Mouse (Mus musculus) forebrain, embryonic 14.5 days (tissue): ENCODE data around the gene Med1. TPM values are rescaled to one million over a fixed set of nuclear protein-coding genes. Genes with fewer than 3 reads are reported as not detected.
"Not testable (repeated sequence)": the region's sequence is repeated elsewhere in the genome, so short reads cannot be mapped to it uniquely, and the experiment has no call there.

Experiments
- ATAC-seq: fragments of 200-750 bp; cut with Nextera tagmentation; 2 replicates; pipeline ENCODE4 v1.8.0; 2017; ENCODE audit warnings: mild to moderate bottlenecking, moderate library complexity
- DNase-seq: peaks from one replicate; pipeline ENCODE4 v3.0.0-alpha.2; 2015; ENCODE audit warnings: low spot score
- H3K27ac ChIP-seq: fragments of 300-500 bp; sonication (generic); 2 replicates; pipeline ENCODE4 v1.5.1; 2014; ENCODE audit warnings: low read depth, mild to moderate bottlenecking, control low read depth, low read length, moderate library complexity
- H3K27me3 ChIP-seq: fragments of 300-500 bp; sonication (generic); replicated peaks from 2 replicates; pipeline ENCODE4 v1.6.1; 2014; ENCODE audit warnings: low read length, control low read depth, mixed read lengths; ENCODE audit not compliant: control insufficient read depth, insufficient read depth
- H3K36me3 ChIP-seq: fragments of 300-500 bp; sonication (generic); 2 replicates; pipeline ENCODE4 v1.6.1; 2014; ENCODE audit warnings: low read length, control low read depth; ENCODE audit not compliant: control insufficient read depth, insufficient read depth
- H3K4me1 ChIP-seq: fragments of 300-500 bp; sonication (generic); 2 replicates; pipeline ENCODE4 v1.6.1; 2014; ENCODE audit warnings: antibody characterized with exemption, low read length, control low read depth; ENCODE audit not compliant: control insufficient read depth, insufficient read depth
- H3K4me2 ChIP-seq: fragments of 300-500 bp; sonication (generic); 2 replicates; pipeline ENCODE4 v1.6.1; 2014; ENCODE audit warnings: mild to moderate bottlenecking, control low read depth, low read length
- H3K4me3 ChIP-seq: fragments of 300-500 bp; sonication (generic); 2 replicates; pipeline ENCODE4 v1.5.1; 2014; ENCODE audit warnings: low read depth, low read length, control low read depth
- H3K9ac ChIP-seq: fragments of 300-500 bp; sonication (generic); 2 replicates; pipeline ENCODE4 v1.6.1; 2014; ENCODE audit warnings: mild to moderate bottlenecking, low read length, control low read depth, moderate library complexity
- H3K9me3 ChIP-seq: fragments of 300-500 bp; sonication (generic); replicated peaks from 2 replicates; pipeline ENCODE4 v1.6.1; 2016; ENCODE audit warnings: low read length, control low read depth, mixed read lengths; ENCODE audit not compliant: control insufficient read depth
- WGBS: fragments of 180-500 bp; shearing (Covaris S2); extraction: QIAGEN DNeasy Blood & Tissue Kit; methylation state at CpG from one replicate; pipeline ENCODE4 v1.1.7; 2014; 5-methylcytosine and 5-hydroxymethylcytosine counted together
- polyA plus RNA-seq: library from polyadenylated mRNA; unstranded; fragments of >200 nt; fragmentation: Nextera tagmentation; extraction: Ambion mirVana; gene quantifications from 2 replicates; pipeline ENCODE4 v1.2.1, GENCODE M21; 2014

The Med1 gene
- polyA plus RNA-seq, result 54.5 and 60.6 TPM in 2 replicates

DNA sequence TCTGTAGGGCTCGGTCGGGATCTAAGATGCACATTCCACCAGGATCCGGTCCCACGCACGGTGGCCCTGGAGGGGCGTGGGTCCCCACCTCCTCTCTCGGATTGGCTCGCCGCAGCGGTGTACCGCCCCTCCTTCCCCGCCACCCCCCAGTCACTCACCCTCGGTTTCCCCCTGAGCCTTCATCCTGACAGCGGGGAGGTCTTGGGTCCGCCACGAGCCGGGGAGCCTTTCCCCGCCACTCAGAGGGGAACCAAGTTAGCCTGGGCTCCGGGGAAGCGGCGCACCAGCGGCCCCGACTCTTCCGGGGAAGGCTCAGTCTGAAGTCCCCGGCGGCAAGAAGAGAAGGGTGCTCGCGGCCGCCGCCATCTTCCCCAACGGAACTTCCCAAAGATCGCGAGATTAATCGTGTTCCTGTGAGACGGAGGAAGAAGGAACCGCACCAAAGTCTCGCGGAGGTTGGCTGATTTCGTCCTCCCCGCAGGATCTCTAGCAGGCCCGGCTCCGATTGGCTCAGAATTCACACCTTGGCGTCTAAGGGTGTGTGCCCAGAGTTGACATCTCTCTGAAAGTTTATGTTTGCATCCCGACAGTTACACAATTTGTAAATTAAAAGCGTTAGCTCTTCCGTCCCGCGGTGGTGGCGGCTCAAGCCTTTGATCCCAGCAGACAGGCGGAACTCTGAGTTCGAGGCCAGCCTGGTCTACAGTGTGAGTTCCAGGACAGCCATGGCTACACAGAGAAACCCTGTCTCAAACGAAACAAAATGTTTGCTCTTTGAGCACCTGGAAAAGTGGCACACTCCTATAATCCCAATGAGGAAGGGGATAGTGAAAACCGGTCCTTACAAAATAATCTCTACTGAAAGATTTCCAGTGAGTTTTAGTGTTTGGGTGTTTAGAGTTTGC is at the start of gene Med1:
Med1 (minus strand) TSS at position 393 of the 905 bp plus-strand sequence.
- WGBS, result under 1% methylated on average over 53 of the region's 53 CpGs
- DNase-seq (peak; percentile 99), ATAC-seq (peak; percentile 98)
- H3K4me3 ChIP-seq, result peak within 1 kb of the TSS; percentile 82
- peak within 1 kb of the TSS; percentile 91 for H3K9ac ChIP-seq
- H3K4me2 ChIP-seq, result peak within 1 kb of the TSS; percentile 83
- H3K9me3 ChIP-seq, result no peaks in the 10 kb centered on the region
- peaks cover 8% of the 10 kb centered on the region for H3K4me1 ChIP-seq
- peak within 1 kb of the TSS; percentile 86 for H3K27ac ChIP-seq
- peaks cover 27% of the 10 kb centered on the region for H3K36me3 ChIP-seq
- H3K27me3 ChIP-seq, result no peaks in the 10 kb centered on the region

- no peak overlapping the region for H3K4me3 ChIP-seq
- H3K36me3 ChIP-seq, result peaks cover 73% of the 10 kb centered on the region
- H3K27ac ChIP-seq, result no peak overlapping the region
- DNase-seq (no peak), ATAC-seq (no peak)
- no peaks in the 10 kb centered on the region for H3K4me1 ChIP-seq
- H3K27me3 ChIP-seq, result no peaks in the 10 kb centered on the region
- H3K4me2 ChIP-seq, result no peak overlapping the region
- no peaks in the 10 kb centered on the region for H3K9me3 ChIP-seq
- H3K9ac ChIP-seq, result no peak overlapping the region
- WGBS, result 96% methylated on average over 3 of the region's 3 CpGs
Observed at GRCm38 (mm10) chr11:98238995-98239394, 45.9 kb upstream of the Med1 start.

DNA sequence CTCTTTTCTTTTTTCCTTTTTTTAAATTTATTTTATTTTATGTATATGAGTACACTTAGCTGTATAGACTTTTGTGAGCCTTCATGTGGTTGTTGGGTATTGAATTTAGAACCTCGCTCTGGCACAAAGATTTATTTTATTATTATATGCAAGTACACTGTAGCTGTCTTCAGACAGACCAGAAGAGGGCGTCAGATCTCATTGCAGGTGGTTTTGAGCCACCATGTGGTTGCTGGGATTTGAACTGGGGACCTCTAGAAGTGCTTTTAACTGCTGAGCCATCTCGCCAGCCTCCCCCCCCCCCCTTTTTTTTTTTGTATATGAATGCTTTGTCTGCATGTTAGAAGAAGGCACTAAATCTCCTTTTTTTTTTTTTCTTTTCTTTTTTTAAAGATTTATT is 45.3 kb upstream of the Med1 start:
- 83% methylated on average over 3 of the region's 3 CpGs for WGBS
- no peaks in the 10 kb centered on the region for H3K9me3 ChIP-seq
- H3K9ac ChIP-seq, result no peak overlapping the region
- no peak overlapping the region for H3K4me2 ChIP-seq
- ATAC-seq (no peak), DNase-seq (no peak)
- no peaks in the 10 kb centered on the region for H3K27me3 ChIP-seq
- H3K36me3 ChIP-seq, result peaks cover 68% of the 10 kb centered on the region
- no peak overlapping the region for H3K4me3 ChIP-seq
- H3K4me1 ChIP-seq, result no peaks in the 10 kb centered on the region
- no peak overlapping the region for H3K27ac ChIP-seq

- no peak overlapping the region for H3K4me3 ChIP-seq
- H3K27me3 ChIP-seq, result no peaks in the 10 kb centered on the region
- H3K36me3 ChIP-seq, result peaks cover 76% of the 10 kb centered on the region
- H3K4me2 ChIP-seq, result no peak overlapping the region
- WGBS, result 92% methylated on average over 1 of the region's 1 CpGs
- no peak for ATAC-seq
- no peak for DNase-seq
- H3K27ac ChIP-seq, result no peak overlapping the region
- H3K9me3 ChIP-seq, result no peaks in the 10 kb centered on the region
- no peak overlapping the region for H3K9ac ChIP-seq
- H3K4me1 ChIP-seq, result no peaks in the 10 kb centered on the region
Observed at GRCm38 (mm10) chr11:98226349-98226748, 33.3 kb upstream of the Med1 start.

DNA sequence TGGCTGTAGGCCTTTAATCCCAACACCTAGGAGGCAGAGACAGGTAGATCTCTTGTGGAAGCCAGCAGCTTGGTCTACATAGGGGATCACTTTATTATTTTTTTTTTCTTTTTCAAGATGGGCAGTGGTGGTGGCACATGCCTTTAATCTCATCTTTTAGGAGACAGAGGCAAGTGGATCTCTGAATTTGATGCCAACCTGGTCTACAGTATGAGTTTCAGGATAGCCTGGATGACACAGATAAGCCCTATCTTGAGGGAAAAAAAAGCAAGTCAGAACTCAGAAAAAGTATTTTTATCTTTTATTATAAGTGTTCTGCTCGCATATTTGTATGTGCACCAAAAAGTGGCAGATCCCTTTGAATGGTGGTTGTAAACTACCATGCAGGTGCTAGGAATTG is 20.2 kb upstream of the Med1 start:
- Histone ChIP-seq H3K36me3 (peaks cover 70% of the 10 kb centered on the region), H3K4me2 (no peak overlapping the region), H3K4me3 (no peak overlapping the region), H3K9me3 (no peaks in the 10 kb centered on the region), H3K9ac (no peak overlapping the region), H3K27ac (no peak overlapping the region), H3K27me3 (no peaks in the 10 kb centered on the region), H3K4me1 (no peaks in the 10 kb centered on the region)
- DNase-seq, result no peak
- WGBS, result 98% methylated on average over 1 of the region's 1 CpGs
- no peak for ATAC-seq

DNA sequence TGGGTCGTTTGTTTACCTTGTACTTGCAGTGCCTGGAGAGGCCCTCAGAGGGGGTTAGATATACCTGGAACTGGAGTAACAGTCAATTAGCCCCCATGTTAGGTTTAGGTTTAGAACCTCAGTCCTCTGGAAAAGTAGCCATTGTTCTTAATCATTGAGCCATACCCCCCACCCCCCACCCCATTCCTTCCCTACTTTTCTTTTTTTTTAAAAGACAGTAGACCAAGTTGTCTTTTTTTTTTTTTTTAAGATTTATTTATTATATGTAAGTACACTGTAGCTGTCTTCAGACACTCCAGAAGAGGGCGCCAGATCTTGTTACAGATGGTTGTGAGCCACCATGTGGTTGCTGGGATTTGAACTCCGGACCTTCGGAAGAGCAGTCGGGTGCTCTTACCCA is 16.6 kb upstream of the Med1 start:
- H3K36me3 ChIP-seq, result peaks cover 62% of the 10 kb centered on the region
- not testable (repeated sequence) for H3K27ac ChIP-seq, ATAC-seq, H3K27me3 ChIP-seq, H3K4me1 ChIP-seq, DNase-seq, H3K4me3 ChIP-seq, H3K4me2 ChIP-seq, H3K9ac ChIP-seq, H3K9me3 ChIP-seq
- 92% methylated on average over 5 of the region's 5 CpGs for WGBS

GRCm38 (mm10) chr11:98206281-98206680 is 13.2 kb upstream of the Med1 start:
- not testable (repeated sequence) for H3K27me3 ChIP-seq, H3K4me3 ChIP-seq, ATAC-seq, H3K27ac ChIP-seq, H3K9me3 ChIP-seq, DNase-seq, H3K9ac ChIP-seq
- peaks cover 10% of the 10 kb centered on the region for H3K4me1 ChIP-seq
- WGBS, result 80% methylated on average over 3 of the region's 3 CpGs
- H3K36me3 ChIP-seq, result peaks cover 36% of the 10 kb centered on the region
- H3K4me2 ChIP-seq, result peak overlapping the region; percentile 47

DNA sequence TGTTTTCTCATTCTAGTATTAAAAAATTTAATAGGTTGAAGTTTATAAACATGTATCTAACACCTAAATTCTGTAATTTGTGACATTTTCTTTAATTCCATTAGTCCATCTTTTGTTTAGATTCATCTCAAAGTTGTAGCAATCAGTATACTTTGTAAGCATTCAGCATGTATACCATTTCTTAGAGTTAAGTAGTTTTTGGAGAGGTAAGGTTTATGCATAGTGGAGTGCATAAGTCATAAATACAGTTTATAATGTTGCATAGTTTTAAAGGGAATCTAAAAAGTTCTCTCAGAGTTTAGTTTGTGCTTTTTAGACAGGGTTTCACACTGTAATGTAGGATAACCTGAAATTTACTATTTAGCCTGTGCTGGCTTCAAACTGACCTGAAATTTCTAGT is 12.4 kb upstream of the Med1 start:
- H3K27ac ChIP-seq, result no peak overlapping the region
- peak overlapping the region; percentile 47 for H3K4me2 ChIP-seq
- no peak overlapping the region for H3K9ac ChIP-seq
- DNase-seq, result no peak
- H3K4me3 ChIP-seq, result peak overlapping the region; percentile 8; the same call in 1 of the 2 replicates
- no peaks in the 10 kb centered on the region for H3K9me3 ChIP-seq
- peaks cover 10% of the 10 kb centered on the region for H3K4me1 ChIP-seq
- H3K36me3 ChIP-seq, result peaks cover 30% of the 10 kb centered on the region
- H3K27me3 ChIP-seq, result no peaks in the 10 kb centered on the region
- no peak for ATAC-seq

DNA sequence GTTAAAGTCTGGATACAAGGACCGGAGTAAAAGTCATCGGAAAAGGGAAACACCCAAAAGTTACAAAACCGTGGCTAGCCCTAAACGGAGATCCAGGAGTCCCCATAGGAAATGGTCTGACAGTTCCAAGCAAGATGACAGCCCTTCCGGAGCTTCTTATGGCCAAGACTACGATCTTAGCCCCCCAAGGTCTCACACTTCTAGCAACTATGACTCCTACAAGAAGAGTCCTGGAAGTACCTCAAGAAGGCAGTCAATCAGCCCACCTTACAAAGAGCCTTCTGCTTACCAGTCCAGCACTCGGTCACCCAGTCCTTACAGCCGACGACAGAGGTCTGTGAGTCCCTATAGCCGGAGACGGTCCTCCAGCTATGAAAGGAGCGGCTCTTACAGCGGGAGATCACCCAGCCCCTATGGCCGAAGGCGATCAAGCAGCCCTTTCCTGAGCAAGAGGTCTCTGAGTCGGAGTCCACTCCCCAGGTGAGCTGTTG is 10.9 kb upstream of the Med1 start:
- Histone ChIP-seq H3K9me3 (no peaks in the 10 kb centered on the region), H3K4me1 (peaks cover 10% of the 10 kb centered on the region), H3K9ac (peak overlapping the region; percentile 93), H3K36me3 (peaks cover 17% of the 10 kb centered on the region; the same call in 1 of the 2 replicates), H3K4me2 (peak overlapping the region; percentile 61), H3K4me3 (peak overlapping the region; percentile 72), H3K27me3 (no peaks in the 10 kb centered on the region), H3K27ac (no peak overlapping the region)
- DNase-seq (peak; percentile 4), ATAC-seq (no peak)
- WGBS, result 0% methylated on average over 16 of the region's 16 CpGs
